Mouse (Mus musculus): ENCODE measurements around the gene N4bp2l1.

- TF ChIP-seq POLR2A (IDR thresholded peaks at IDR 0.05; ENCODE audit: borderline replicate concordance, control insufficient read depth, low read depth, low read length) (no peak), CTCF (IDR thresholded peaks at IDR 0.05; ENCODE audit: control insufficient read depth, insufficient read depth, low read length) (no peak)
These were observed 22.6 kb downstream of the N4bp2l1 start for GRCm38 (mm10) chr5:150574403-150574802.

All from bone marrow, adult 2 months (tissue).